Mouse (Mus musculus) embryonic fibroblast, embryonic 13.5 days (primary cell): Measurements from ENCODE around the gene Slc35a3.

Experiments
- CTCF ChIP-seq: IDR thresholded peaks from 2 replicates; pipeline ENCODE4 v1.5.1; 2011; ENCODE audit warnings: mild to moderate bottlenecking, control low read depth, low read length, moderate library complexity, borderline replicate concordance; ENCODE audit not compliant: insufficient read depth
- POLR2A ChIP-seq: IDR thresholded peaks from 2 replicates; pipeline ENCODE4 v1.6.1; 2011; ENCODE audit warnings: low read depth, mild to moderate bottlenecking, control low read depth, low read length, moderate library complexity

DNA sequence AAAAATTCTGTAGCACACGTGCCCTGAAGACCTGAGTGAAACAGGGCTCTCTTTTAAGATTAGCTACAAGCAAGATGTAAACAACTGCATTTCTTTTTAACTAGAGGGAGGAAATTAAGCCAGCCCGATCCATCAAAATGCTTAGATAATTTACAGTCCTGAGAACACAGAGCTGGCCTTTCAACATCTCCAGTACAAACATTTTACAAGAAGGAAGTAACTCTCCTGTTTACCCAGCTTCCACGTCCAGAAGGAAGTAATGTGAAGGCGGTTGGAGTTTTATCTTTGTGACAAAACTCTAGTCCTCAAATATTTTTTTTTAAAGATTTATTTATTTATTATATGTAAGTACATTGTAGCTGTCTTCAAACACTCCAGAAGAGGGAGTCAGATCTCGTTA is 27.5 kb upstream of the Slc35a3 start:
- no peak for TF ChIP-seq CTCF
- no peak for TF ChIP-seq POLR2A
